Mouse (Mus musculus) stomach, postnatal 0 days (tissue): ENCODE measurements around the gene Dennd1c. TPM values are rescaled to one million over a fixed set of nuclear protein-coding genes. Genes with fewer than 3 reads are reported as not detected.
A peak's percentile ranks its signal among the peaks of the same experiment; 100 is the strongest.

Experiments
- ATAC-seq: fragments of 200-750 bp; cut with Nextera tagmentation; 2 replicates; pipeline ENCODE4 v1.8.0; 2017; ENCODE audit not compliant: low FRiP score, low TSS enrichment
- DNase-seq: peaks from one replicate; pipeline ENCODE4 v3.0.0-alpha.2; 2016; ENCODE audit warnings: low spot score
- H3K27ac ChIP-seq: fragments of 300-500 bp; sonication (generic); replicated peaks from 2 replicates; pipeline ENCODE4 v1.5.1; 2014; ENCODE audit warnings: mild to moderate bottlenecking, control low read depth
- H3K27me3 ChIP-seq: fragments of 300-500 bp; sonication (generic); 2 replicates; pipeline ENCODE4 v1.6.1; 2014; ENCODE audit warnings: low read length; ENCODE audit not compliant: control insufficient read depth, insufficient read depth
- H3K36me3 ChIP-seq: fragments of 300-500 bp; sonication (generic); 2 replicates; pipeline ENCODE4 v1.6.1; 2014; ENCODE audit warnings: low read length, mixed read lengths; ENCODE audit not compliant: control insufficient read depth, insufficient read depth
- H3K4me1 ChIP-seq: fragments of 300-500 bp; sonication (generic); replicated peaks from 2 replicates; pipeline ENCODE4 v1.6.1; 2014; ENCODE audit warnings: antibody characterized with exemption; ENCODE audit not compliant: control insufficient read depth, insufficient read depth
- H3K4me2 ChIP-seq: fragments of 300-500 bp; sonication (generic); replicated peaks from 2 replicates; pipeline ENCODE4 v1.6.1; 2014; ENCODE audit warnings: low read depth, mild to moderate bottlenecking, control low read depth, moderate library complexity
- H3K4me3 ChIP-seq: fragments of 300-500 bp; sonication (generic); 2 replicates; pipeline ENCODE4 v1.5.1; 2014; ENCODE audit warnings: low read depth, low read length, control low read depth
- H3K9ac ChIP-seq: fragments of 300-500 bp; sonication (generic); 2 replicates; pipeline ENCODE4 v1.6.1; 2014; ENCODE audit warnings: mild to moderate bottlenecking, low read length, control low read depth, mixed read lengths
- H3K9me3 ChIP-seq: fragments of 300-500 bp; sonication (generic); 2 replicates; pipeline ENCODE4 v1.6.1; 2016; ENCODE audit warnings: low read length; ENCODE audit not compliant: control insufficient read depth
- CTCF ChIP-seq: IDR thresholded peaks from 2 replicates; pipeline ENCODE4 v1.5.1; 2016; ENCODE audit warnings: antibody characterized with exemption, low read depth, mild to moderate bottlenecking, moderate library complexity
- EP300 ChIP-seq: optimal IDR thresholded peaks from 2 replicates; pipeline ENCODE3; 2016; ENCODE audit warnings: antibody characterized with exemption
- WGBS: fragments of 180-500 bp; shearing (Covaris S2); extraction: QIAGEN DNeasy Blood & Tissue Kit; methylation state at CpG from one replicate; pipeline ENCODE4 v1.1.7; 2014; 5-methylcytosine and 5-hydroxymethylcytosine counted together
- polyA plus RNA-seq: library from polyadenylated mRNA; unstranded; fragments of >200 nt; fragmentation: Nextera tagmentation; extraction: Ambion mirVana; gene quantifications from 2 replicates; pipeline ENCODE4 v1.2.1, GENCODE M21; 2015

Dennd1c gene
- polyA plus RNA-seq, 1 experiment from 2014 or later, result 2.8 TPM

- no peak for TF ChIP-seq CTCF
- TF ChIP-seq EP300, result no peak
- no peak for DNase-seq
- no peak for ATAC-seq
- H3K9me3 ChIP-seq, result no peaks in the 10 kb centered on the region
- H3K9ac ChIP-seq, result no peak overlapping the region
- 0 out of 2 replicates have a peak, but pooled peaks cover 3% of the 10 kb centered on the region for H3K4me1 ChIP-seq
- H3K27ac ChIP-seq, result no peak overlapping the region
- WGBS, result 88% methylated on average over 4 of the region's 4 CpGs
- H3K4me3 ChIP-seq, result no peak overlapping the region
- no peak overlapping the region for H3K4me2 ChIP-seq
- H3K36me3 ChIP-seq, result no peaks in the 10 kb centered on the region; the same call in 1 of the 2 replicates
- no peaks in the 10 kb centered on the region for H3K27me3 ChIP-seq
Observed at GRCm38 (mm10) chr17:57032854-57033253, 45.5 kb downstream of the Dennd1c start.

DNA sequence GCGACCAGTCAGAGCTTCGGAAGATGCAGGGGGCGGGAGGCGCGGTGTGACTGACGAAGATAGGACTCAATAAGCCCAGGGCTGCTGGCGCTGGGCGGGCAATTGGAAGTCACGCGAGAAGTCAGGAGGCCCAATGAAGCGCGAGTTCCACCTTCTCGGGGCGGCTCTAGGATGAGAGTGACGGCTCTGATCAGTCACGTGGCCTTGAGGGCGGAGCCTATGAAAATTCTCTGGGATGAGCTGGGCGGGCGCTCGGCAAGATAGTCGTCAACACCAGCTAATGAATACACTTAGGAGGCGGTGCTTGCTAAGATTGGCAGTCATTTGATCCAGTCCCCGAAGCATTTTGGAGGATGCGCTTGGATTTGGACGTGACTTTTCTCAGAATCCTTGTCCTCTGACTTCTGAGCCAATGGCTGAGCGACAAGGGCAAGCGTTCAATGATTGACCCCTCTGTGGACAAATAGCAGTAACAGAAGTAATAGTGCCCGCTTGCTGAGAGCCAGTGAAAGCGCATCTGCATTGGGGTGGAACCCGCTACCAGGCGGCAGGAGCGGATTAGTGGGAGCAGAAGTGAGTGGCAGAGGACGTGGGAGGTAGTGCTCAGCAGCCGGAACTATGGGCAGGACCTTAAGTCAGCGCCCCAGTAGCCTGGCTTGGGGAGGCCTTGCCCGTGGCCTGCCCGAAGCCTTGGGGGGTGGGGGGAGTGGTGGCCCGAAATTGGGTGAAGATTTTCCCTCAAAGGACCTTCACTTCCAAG, 46.5 kb downstream of the Dennd1c start:
- peak overlapping the region; percentile 84 for H3K27ac ChIP-seq
- WGBS, result under 1% methylated on average over 38 of the region's 38 CpGs
- peak; percentile 96 for ATAC-seq
- TF ChIP-seq CTCF, result peak; percentile 41
- TF ChIP-seq EP300, result no peak
- no peaks in the 10 kb centered on the region for H3K27me3 ChIP-seq
- DNase-seq, result peak; percentile 100
- peak overlapping the region; percentile 63 for H3K9ac ChIP-seq
- no peaks in the 10 kb centered on the region for H3K9me3 ChIP-seq
- peak overlapping the region; percentile 57 for H3K4me2 ChIP-seq
- peaks cover 1% of the 10 kb centered on the region; the same call in 1 of the 2 replicates for H3K36me3 ChIP-seq
- 0 out of 2 replicates have a peak, but pooled peaks cover 3% of the 10 kb centered on the region for H3K4me1 ChIP-seq
- H3K4me3 ChIP-seq, result peak overlapping the region; percentile 29

- Histone ChIP-seq H3K27ac (peak within 1 kb of the TSS; percentile 95), H3K4me2 (peak within 1 kb of the TSS; percentile 67), H3K4me1 (0 out of 2 replicates have a peak, but pooled peaks cover 3% of the 10 kb centered on the region), H3K4me3 (peak within 1 kb of the TSS; percentile 82), H3K9me3 (no peaks in the 10 kb centered on the region), H3K9ac (peak within 1 kb of the TSS; percentile 100), H3K36me3 (peaks cover 8% of the 10 kb centered on the region; the same call in 1 of the 2 replicates), H3K27me3 (no peaks in the 10 kb centered on the region)
- under 1% methylated on average over 64 of the region's 99 CpGs for WGBS
- DNase-seq (peak; percentile 51), ATAC-seq (no peak)
- no peak for TF ChIP-seq CTCF
- TF ChIP-seq EP300, result no peak
Observed at GRCm38 (mm10) chr17:57030931-57031660, 47.2 kb downstream of the Dennd1c start, which contains the start of gene Khsrp. Gene Khsrp, minus strand, starts transcription at chr17:57031522.

DNA sequence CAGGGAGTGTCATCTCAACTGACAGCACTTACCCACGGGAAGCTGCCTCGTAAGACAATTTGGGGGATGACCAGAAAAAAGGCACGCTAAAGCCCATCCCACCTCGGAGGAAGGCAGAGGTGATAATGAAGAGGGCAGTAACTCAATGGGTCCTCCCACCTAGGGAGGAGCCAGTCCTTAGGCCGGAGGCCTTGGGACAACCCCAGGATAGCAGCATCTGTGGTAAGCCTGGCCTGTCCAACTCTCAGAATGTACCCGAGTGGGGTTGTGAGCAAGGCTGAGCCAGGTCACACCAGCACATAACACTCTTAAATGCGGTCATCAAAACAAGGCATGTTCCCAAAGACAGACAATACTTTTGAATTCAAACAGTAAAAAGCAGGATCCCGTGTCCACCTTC, 48.6 kb downstream of the Dennd1c start:
- Histone ChIP-seq H3K9me3 (no peaks in the 10 kb centered on the region), H3K27ac (no peak overlapping the region), H3K4me1 (0 out of 2 replicates have a peak, but pooled peaks cover 3% of the 10 kb centered on the region), H3K27me3 (no peaks in the 10 kb centered on the region), H3K9ac (peak overlapping the region; percentile 100), H3K4me2 (peak overlapping the region; percentile 67), H3K36me3 (peaks cover 19% of the 10 kb centered on the region), H3K4me3 (peak overlapping the region; percentile 82)
- TF ChIP-seq CTCF, result no peak
- no peak for TF ChIP-seq EP300
- ATAC-seq (no peak), DNase-seq (no peak)
- WGBS, result 16% methylated on average over 8 of the region's 8 CpGs

GRCm38 (mm10) chr17:57027471-57027870, 50.8 kb downstream of the Dennd1c start:
- TF ChIP-seq EP300 (no peak), CTCF (no peak)
- no peak for DNase-seq
- Histone ChIP-seq H3K4me1 (0 out of 2 replicates have a peak, but pooled peaks cover 2% of the 10 kb centered on the region), H3K4me3 (no peak overlapping the region), H3K27ac (no peak overlapping the region), H3K27me3 (no peaks in the 10 kb centered on the region), H3K36me3 (peaks cover 38% of the 10 kb centered on the region), H3K4me2 (no peak overlapping the region), H3K9ac (no peak overlapping the region), H3K9me3 (no peaks in the 10 kb centered on the region)
- ATAC-seq, result no peak
- 80% methylated on average over 4 of the region's 4 CpGs for WGBS

DNA sequence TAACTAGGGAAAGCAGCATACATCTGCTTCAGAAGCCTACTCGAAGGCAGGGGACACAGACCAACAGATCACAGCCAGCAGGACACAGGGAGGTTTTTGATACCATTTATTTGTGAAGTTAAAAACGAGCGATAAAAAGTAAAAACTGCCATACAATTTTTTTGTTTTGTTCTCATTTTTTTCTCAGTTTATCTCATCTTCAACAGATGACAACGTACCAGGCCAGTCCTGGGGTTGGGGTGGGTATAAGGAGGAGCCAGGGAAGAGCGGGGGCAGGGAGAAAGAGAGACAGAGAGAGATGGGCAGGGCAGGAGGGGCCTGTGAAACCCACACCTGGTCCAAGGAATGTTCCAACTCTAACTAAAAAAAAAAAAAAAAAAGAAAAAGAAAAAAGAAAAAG, 57.4 kb downstream of the Dennd1c start:
- H3K4me2 ChIP-seq, result no peak overlapping the region
- ATAC-seq (no peak), DNase-seq (no peak)
- H3K27ac ChIP-seq, result no peak overlapping the region
- WGBS, result 88% methylated on average over 5 of the region's 5 CpGs
- H3K4me1 ChIP-seq, result no peaks in the 10 kb centered on the region
- no peak overlapping the region for H3K9ac ChIP-seq
- no peaks in the 10 kb centered on the region for H3K27me3 ChIP-seq
- TF ChIP-seq EP300 (no peak), CTCF (no peak)
- H3K9me3 ChIP-seq, result no peaks in the 10 kb centered on the region
- peaks cover 39% of the 10 kb centered on the region for H3K36me3 ChIP-seq
- no peak overlapping the region for H3K4me3 ChIP-seq
